Mouse (Mus musculus): Measurements from ENCODE around the gene Sema3c. TPM values are rescaled to one million over a fixed set of nuclear protein-coding genes. Genes with fewer than 3 reads are reported as not detected.

Gene Sema3c
- polyA plus RNA-seq, 1 experiment, result 75.4 TPM

GRCm38 (mm10) chr5:17698905-17699304, 124.8 kb downstream of the Sema3c start:
- no peaks in the 10 kb centered on the region for H3K4me1 ChIP-seq (ENCODE audit: control insufficient read depth, insufficient read depth, low read length)
- H3K4me3 ChIP-seq (replicated peaks; ENCODE audit: extremely low read depth, low read depth, low read length), result no peak overlapping the region
- 81% methylated on average over 2 of the region's 2 CpGs for WGBS
- TF ChIP-seq POLR2A (IDR thresholded peaks at IDR 0.05; ENCODE audit: borderline replicate concordance, extremely low read depth, low read depth, low read length) (no peak), CTCF (IDR thresholded peaks at IDR 0.05; ENCODE audit: insufficient read depth, low read length) (no peak)
- no peak for DNase-seq

- no peak overlapping the region for H3K4me3 ChIP-seq (replicated peaks; ENCODE audit: extremely low read depth, low read depth, low read length)
- DNase-seq, result no peak
- no peaks in the 10 kb centered on the region for H3K4me1 ChIP-seq (ENCODE audit: control insufficient read depth, insufficient read depth, low read length)
- no peak for TF ChIP-seq CTCF (IDR thresholded peaks at IDR 0.05; ENCODE audit: insufficient read depth, low read length)
- TF ChIP-seq POLR2A (IDR thresholded peaks at IDR 0.05; ENCODE audit: borderline replicate concordance, extremely low read depth, low read depth, low read length), result no peak
- 63% methylated on average over 3 of the region's 3 CpGs for WGBS
Observed at GRCm38 (mm10) chr5:17704160-17704559, 130.1 kb downstream of the Sema3c start.

- 57% methylated on average over 3 of the region's 3 CpGs for WGBS
- TF ChIP-seq CTCF (IDR thresholded peaks at IDR 0.05; ENCODE audit: insufficient read depth, low read length) (no peak), POLR2A (IDR thresholded peaks at IDR 0.05; ENCODE audit: borderline replicate concordance, extremely low read depth, low read depth, low read length) (no peak)
- no peak for DNase-seq
- H3K4me1 ChIP-seq (ENCODE audit: control insufficient read depth, insufficient read depth, low read length), result no peaks in the 10 kb centered on the region
- H3K4me3 ChIP-seq (replicated peaks; ENCODE audit: extremely low read depth, low read depth, low read length), result no peak overlapping the region
Observed at GRCm38 (mm10) chr5:17707086-17707485, 133.0 kb downstream of the Sema3c start.

- no peak overlapping the region for H3K4me3 ChIP-seq (replicated peaks; ENCODE audit: extremely low read depth, low read depth, low read length)
- no peak for DNase-seq
- no peak for TF ChIP-seq POLR2A (IDR thresholded peaks at IDR 0.05; ENCODE audit: borderline replicate concordance, extremely low read depth, low read depth, low read length)
- no peak for TF ChIP-seq CTCF (IDR thresholded peaks at IDR 0.05; ENCODE audit: insufficient read depth, low read length)
- H3K4me1 ChIP-seq (ENCODE audit: control insufficient read depth, insufficient read depth, low read length), result no peaks in the 10 kb centered on the region
- WGBS, result 64% methylated on average over 4 of the region's 4 CpGs
Observed at GRCm38 (mm10) chr5:17712374-17712773, 138.3 kb downstream of the Sema3c start.

- Histone ChIP-seq H3K4me3 (replicated peaks; ENCODE audit: extremely low read depth, low read depth, low read length) (no peak overlapping the region), H3K4me1 (ENCODE audit: control insufficient read depth, insufficient read depth, low read length) (no peaks in the 10 kb centered on the region)
- no peak for DNase-seq
- WGBS, result 83% methylated on average over 1 of the region's 1 CpGs
- TF ChIP-seq CTCF (IDR thresholded peaks at IDR 0.05; ENCODE audit: insufficient read depth, low read length) (no peak), POLR2A (IDR thresholded peaks at IDR 0.05; ENCODE audit: borderline replicate concordance, extremely low read depth, low read depth, low read length) (no peak)
Observed at GRCm38 (mm10) chr5:17715206-17715605, 141.1 kb downstream of the Sema3c start.

- Histone ChIP-seq H3K4me1 (ENCODE audit: control insufficient read depth, insufficient read depth, low read length) (no peaks in the 10 kb centered on the region), H3K4me3 (replicated peaks; ENCODE audit: extremely low read depth, low read depth, low read length) (no peak overlapping the region)
- TF ChIP-seq CTCF (IDR thresholded peaks at IDR 0.05; ENCODE audit: insufficient read depth, low read length), result no peak
- no peak for TF ChIP-seq POLR2A (IDR thresholded peaks at IDR 0.05; ENCODE audit: borderline replicate concordance, extremely low read depth, low read depth, low read length)
- WGBS, result 70% methylated on average over 4 of the region's 4 CpGs
- no peak for DNase-seq
Observed at GRCm38 (mm10) chr5:17720011-17720410, 145.9 kb downstream of the Sema3c start.

GRCm38 (mm10) chr5:17724031-17724430, 149.9 kb downstream of the Sema3c start:
- TF ChIP-seq CTCF (IDR thresholded peaks at IDR 0.05; ENCODE audit: insufficient read depth, low read length), result no peak
- no peak for TF ChIP-seq POLR2A (IDR thresholded peaks at IDR 0.05; ENCODE audit: borderline replicate concordance, extremely low read depth, low read depth, low read length)
- no peak for DNase-seq
- Histone ChIP-seq H3K4me1 (ENCODE audit: control insufficient read depth, insufficient read depth, low read length) (no peaks in the 10 kb centered on the region), H3K4me3 (replicated peaks; ENCODE audit: extremely low read depth, low read depth, low read length) (no peak overlapping the region)
- 40% methylated on average over 2 of the region's 2 CpGs for WGBS

- TF ChIP-seq CTCF (IDR thresholded peaks at IDR 0.05; ENCODE audit: insufficient read depth, low read length), result no peak
- no peak for TF ChIP-seq POLR2A (IDR thresholded peaks at IDR 0.05; ENCODE audit: borderline replicate concordance, extremely low read depth, low read depth, low read length)
- H3K4me3 ChIP-seq (replicated peaks; ENCODE audit: extremely low read depth, low read depth, low read length), result no peak overlapping the region
- H3K4me1 ChIP-seq (ENCODE audit: control insufficient read depth, insufficient read depth, low read length), result no peaks in the 10 kb centered on the region
- no peak for DNase-seq
- 62% methylated on average over 5 of the region's 5 CpGs for WGBS
Observed at GRCm38 (mm10) chr5:17728047-17728446, 154.0 kb downstream of the Sema3c start.

- TF ChIP-seq POLR2A (IDR thresholded peaks at IDR 0.05; ENCODE audit: borderline replicate concordance, extremely low read depth, low read depth, low read length), result no peak
- TF ChIP-seq CTCF (IDR thresholded peaks at IDR 0.05; ENCODE audit: insufficient read depth, low read length), result no peak
- Histone ChIP-seq H3K4me1 (ENCODE audit: control insufficient read depth, insufficient read depth, low read length) (no peaks in the 10 kb centered on the region), H3K4me3 (replicated peaks; ENCODE audit: extremely low read depth, low read depth, low read length) (no peak overlapping the region)
- DNase-seq, result no peak
- WGBS, result 39% methylated on average over 3 of the region's 3 CpGs
Observed at GRCm38 (mm10) chr5:17739805-17740204, 165.7 kb downstream of the Sema3c start.

GRCm38 (mm10) chr5:17746520-17746919, 172.4 kb downstream of the Sema3c start:
- Histone ChIP-seq H3K4me1 (ENCODE audit: control insufficient read depth, insufficient read depth, low read length) (no peaks in the 10 kb centered on the region), H3K4me3 (replicated peaks; ENCODE audit: extremely low read depth, low read depth, low read length) (no peak overlapping the region)
- no peak for TF ChIP-seq POLR2A (IDR thresholded peaks at IDR 0.05; ENCODE audit: borderline replicate concordance, extremely low read depth, low read depth, low read length)
- TF ChIP-seq CTCF (IDR thresholded peaks at IDR 0.05; ENCODE audit: insufficient read depth, low read length), result no peak
- DNase-seq, result no peak
